Mouse (Mus musculus) kidney, adult 18-20 months (tissue): ENCODE data around the gene Stag1.
"Not testable (repeated sequence)": the region's sequence is repeated elsewhere in the genome, so short reads cannot be mapped to it uniquely, and the experiment has no call there.

Experiments used
- DNase-seq: peaks from one replicate; pipeline ENCODE4 v3.0.0; 2021

Stag1 gene

DNA sequence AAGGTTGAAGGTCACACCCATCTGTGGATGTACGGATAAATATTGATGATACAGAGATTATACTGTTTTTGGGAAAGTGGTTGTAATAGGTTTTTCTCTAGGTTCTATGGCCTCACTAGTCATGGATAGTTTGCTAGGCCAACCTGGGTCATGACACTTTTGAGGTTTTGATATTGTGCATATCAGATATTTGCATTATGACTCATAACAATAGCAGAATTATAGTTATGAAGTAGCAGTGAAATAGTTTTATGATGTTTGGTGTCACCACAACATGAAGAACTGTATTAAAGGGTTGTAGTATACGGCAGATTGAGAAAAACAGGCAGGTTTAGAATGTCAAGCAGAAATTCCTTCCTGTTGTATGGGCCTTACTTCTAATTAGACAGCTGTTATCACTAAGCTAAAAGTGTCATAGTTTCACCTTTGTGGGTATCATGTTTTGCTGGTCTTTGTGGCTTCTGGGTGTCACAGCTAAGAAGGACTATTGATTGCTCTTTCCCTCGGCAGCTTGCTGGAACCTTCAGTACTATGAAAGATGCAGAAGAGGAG, 92.2 kb downstream of the Stag1 start:
- no peak for DNase-seq

GRCm38 (mm10) chr9:100692239-100692638, 94.6 kb downstream of the Stag1 start:
- DNase-seq, result no peak

DNA sequence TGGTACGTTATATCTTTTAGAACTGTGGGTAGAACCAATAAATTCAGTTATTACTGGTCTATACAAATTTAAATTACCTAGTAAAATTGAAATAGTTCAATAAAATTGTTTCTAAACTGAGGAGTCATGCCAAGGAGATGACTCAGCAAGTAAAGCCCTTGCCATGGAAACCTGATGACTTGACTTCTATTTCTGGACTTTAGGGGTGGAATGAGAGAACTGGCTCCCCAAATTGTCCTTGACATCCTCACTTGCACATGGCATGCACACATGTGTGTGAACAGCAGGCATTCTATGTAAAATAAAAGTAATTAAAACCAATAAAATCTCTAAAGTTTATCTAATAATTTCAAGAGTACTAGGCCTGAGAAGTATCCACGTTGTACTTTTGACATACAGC, 98.9 kb downstream of the Stag1 start:
- no peak for DNase-seq

DNA sequence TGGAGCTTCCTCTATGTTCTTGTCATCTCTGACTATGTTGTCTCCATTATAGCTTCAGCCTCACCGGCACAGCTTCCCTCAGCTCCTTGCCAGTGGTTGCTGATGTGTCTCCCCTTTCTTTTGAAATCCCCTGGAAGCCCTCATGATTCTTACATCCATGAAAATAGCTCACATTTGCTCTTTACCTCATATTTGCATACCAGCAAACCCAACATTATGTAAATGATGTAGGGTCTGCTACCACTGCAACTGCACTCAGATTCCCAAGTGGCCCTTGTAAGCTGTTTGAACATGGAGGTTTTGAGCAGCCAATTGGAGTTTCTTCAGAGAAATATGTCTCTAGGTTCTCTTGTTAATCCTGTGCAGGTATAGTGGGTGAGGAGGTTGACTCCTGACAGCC, 110.0 kb downstream of the Stag1 start:
- DNase-seq, result no peak

- DNase-seq, result no peak
Measured at GRCm38 (mm10) chr9:100711665-100712064, 114.1 kb downstream of the Stag1 start.

DNA sequence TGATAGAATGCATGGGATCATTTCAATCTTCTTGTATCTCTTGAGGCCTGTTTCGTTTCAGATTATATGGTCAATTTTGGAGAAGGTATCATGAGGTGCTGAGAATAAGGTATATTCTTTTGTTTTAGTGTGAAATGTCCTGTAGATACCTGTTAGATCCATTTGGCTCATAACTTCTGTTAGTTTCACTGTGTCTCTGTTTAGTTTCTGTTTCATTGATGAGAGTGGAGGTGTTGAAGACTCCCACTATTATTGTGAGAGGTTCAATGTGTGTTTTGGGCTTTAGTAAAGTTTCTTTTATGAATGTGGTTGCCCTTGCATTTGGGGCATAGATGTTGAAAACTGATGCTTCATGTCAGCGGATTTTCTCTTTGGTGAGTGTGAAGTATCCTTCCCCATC, 127.2 kb downstream of the Stag1 start:
- DNase-seq, result not testable (repeated sequence)

DNA sequence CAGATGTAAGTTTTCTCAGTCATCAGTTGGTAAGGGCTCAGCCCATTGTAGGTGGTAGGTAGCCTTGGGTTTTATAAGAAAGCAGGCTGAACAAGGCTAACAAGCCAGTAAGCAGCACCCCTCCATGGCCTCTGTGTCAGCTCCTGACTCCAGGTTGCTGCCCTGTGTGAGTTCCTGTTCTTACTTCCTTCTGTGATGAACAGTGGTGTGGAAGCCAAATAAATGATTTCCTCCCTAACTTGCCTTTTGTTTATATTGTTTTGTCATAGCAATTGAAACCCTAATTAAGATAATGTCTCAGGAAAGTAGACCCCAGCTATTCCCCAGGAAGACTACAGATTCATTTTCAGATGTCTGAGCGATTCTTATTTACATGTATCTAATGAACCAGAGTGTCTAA, 134.2 kb downstream of the Stag1 start:
- no peak for DNase-seq

- DNase-seq, result no peak
Measured at GRCm38 (mm10) chr9:100733907-100734440, 136.4 kb downstream of the Stag1 start.

GRCm38 (mm10) chr9:100735993-100736645, 138.5 kb downstream of the Stag1 start:
- no peak for DNase-seq

DNA sequence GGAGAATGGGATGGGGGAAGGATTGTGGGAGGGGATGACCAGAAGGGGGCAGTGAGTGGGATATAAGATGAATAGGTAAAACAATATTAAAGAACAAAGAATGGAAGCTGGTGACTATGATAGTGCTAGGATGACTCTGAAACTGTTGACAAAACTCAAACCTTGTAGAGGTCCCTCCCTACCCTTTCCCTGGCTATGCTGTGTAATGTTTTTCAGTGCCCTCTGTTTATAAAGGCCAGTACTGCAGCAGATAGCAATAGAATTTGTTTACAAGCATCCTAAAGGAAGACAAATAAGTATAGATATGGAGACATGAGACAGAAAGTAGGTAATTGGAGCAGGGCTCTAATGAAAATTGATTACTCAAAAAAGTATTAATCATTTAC, 139.0 kb downstream of the Stag1 start:
- DNase-seq, result no peak

DNA sequence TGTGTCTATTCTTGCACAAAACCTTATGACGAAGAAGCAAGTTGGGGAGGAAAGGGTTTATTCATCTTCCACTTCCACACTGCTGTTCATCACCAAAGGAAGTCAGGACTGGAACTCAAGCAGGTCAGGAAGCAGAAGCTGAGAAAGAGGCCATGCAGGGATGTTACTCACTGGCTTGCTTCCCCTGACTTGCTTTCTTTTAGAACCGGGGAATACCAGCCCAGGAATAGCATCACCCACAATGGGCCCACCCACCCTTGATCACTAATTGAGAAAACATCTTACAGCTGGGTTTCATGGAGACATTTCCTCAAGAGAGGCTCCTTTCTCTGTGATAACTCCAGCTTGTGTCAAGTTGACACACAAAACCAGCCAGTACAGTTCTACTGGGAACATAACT, 179.6 kb downstream of the Stag1 start:
- DNase-seq, result not testable (repeated sequence)

DNA sequence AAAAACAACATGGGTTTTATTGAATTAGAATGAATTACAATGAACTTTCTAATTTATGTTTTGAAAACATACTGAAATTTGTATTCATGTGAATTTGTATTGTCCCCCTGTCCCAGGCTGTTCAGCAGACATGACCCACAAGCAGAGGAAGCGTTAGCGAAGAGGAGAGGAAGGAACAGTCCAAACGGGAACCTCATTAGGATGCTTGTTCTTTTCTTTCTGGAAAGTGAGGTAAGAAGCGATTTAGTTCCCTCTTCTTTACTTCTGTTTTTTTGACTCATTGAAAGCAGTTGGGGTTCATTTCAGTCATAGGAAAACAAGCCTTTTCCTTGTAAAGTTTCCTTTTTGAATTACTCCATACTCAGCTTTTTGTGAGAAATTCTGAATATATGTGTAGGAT, 268.4 kb downstream of the Stag1 start:
- DNase-seq, result no peak

- no peak for DNase-seq
Measured at GRCm38 (mm10) chr9:100869635-100870034, 272.0 kb downstream of the Stag1 start.

GRCm38 (mm10) chr9:100896111-100896510, 298.5 kb downstream of the Stag1 start:
- DNase-seq, result no peak

- no peak for DNase-seq
Measured at GRCm38 (mm10) chr9:100898042-100898441, 300.4 kb downstream of the Stag1 start.

GRCm38 (mm10) chr9:100910352-100910751, 312.8 kb downstream of the Stag1 start:
- peak; percentile 6 for DNase-seq

DNA sequence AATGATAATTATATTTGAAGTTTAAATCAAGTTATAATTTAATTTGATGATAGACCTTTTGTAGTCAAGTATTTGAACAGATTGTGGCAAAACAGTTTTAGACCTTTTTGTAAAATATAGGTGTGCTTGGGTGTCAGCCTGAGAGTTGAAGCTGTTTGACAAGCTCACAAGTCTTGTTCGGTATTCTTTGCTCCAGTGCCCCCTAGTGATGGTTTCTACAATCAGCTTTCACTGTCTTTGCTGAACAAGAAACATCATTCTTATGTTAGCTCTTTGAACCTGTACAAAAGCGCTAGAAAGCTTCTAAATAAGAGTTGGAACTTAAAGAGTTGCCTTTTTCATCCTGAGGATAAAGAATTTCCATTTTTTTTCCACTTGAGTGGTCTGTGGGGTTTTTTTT, 319.5 kb downstream of the Stag1 start:
- DNase-seq, result peak; percentile 9

DNA sequence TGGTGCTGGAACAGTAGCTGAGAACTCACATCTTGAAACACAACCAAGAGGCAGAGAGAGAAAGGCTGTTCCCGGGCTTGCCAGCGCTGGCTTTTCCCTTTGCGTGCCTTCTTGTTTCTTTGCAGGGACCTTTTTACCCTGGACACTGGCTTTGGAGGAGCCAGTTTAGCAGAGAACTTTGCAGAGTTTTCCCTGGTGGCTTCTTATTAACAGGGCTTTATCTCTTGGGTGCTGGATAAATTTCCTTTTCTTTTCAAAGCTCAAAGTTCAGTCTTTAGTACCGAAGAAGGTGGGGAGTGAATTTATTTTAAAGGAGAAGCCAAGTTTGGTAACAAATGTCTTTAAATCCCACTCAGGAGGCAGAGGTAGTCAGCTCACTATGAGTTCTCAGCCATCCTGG, 329.0 kb downstream of the Stag1 start:
- DNase-seq, result no peak

- no peak for DNase-seq
Measured at GRCm38 (mm10) chr9:100942042-100942441, 344.4 kb downstream of the Stag1 start.

DNA sequence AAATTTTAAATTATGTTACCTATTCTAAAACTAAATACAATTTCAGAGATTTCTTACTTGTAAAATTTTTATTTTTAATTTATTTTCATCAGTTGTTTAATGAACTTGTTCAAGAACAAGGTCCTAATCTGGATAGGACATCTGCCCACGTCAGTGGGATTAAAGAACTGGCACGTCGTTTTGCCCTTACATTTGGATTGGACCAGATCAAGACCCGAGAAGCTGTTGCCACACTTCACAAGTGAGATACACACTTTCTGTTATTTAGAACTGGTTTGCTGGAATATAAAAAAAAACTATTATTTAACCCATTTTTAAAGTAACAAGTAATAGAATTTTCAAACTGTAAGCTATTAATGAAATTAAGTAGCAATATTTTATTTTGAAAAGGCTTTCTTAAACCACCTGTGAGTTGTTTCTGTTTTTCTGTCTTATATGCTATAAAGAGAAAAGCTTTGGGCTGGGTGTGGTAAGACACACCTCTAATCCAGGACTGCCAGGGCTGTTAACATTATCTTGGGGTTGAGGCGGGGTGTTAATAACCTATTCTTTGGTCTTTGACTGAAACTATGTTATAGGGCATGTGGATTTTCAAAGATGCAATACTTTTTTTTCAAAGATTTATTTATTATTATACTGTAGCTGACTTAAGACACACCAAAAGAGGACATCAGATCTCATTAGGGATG, 347.2 kb downstream of the Stag1 start:
- no peak for DNase-seq

DNA sequence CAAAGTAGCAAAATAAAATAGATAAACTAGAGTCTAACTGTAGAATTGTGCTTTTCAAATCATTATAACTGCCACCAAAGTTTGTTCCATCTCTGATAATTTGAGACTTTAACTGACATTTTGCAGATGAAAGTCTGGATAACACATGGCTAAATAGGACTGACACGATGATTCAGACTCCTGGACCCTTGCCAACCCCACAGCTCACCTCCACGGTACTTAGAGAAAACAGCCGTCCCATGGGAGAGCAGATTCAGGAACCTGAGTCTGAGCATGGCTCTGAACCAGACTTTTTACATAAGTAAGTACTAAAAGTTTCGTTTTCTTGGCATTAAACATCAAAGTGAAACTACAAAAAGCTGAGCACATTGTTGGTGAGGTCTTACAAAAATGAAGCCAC, 353.9 kb downstream of the Stag1 start:
- DNase-seq, result peak; percentile 14

GRCm38 (mm10) chr9:100962903-100963427, 365.4 kb downstream of the Stag1 start:
- DNase-seq, result no peak

DNA sequence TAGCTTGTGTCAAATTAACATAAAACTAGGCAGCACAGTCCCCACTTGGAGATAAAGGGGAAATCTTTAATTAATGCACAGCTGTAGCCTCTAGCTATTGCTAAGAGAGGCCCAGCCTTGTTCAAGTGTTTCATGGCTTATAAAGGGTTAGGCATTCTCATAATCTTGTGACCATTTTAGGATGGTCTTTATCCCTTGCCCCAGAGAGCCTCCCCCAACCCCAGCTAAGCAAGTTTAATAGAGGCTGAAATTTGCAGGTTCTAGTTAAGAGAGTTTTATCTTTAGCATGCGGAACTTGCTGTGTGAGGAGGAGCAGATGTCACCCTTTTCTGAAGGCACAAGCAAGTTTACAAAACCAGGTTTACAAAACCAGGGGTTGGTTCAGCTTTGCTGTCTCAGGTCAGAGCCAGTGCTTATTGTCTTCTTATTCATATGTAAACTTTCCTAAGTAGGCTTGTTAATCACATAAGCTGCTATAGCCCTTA, 365.9 kb downstream of the Stag1 start:
- DNase-seq, result no peak

DNA sequence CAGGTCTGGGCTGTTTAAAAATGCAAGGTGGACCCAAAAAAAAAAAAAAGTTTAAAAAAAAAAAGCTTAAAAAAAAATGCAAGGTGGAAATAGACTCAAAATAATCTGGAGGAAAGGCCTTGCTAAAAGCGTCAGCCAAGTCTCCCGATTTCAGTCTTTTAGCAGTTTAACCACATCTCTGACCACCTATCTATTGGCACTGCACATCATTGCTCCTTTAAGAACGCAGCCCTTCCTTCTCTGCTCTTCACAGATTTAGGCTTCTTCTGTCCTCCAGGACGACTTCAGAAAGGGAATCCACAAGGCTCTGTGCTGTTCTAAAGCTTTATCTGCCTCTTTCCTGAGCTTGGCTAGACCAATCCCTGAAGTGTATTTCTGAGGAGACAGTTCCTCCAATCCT, 366.5 kb downstream of the Stag1 start:
- DNase-seq, result no peak
